10 mouse cellular contexts compared by ENCODE assay signal in genomic region chr4:152313211-152313632, GRCm38 (mm10). TPM values are rescaled to one million over a fixed set of nuclear protein-coding genes. Genes with fewer than 3 reads are reported as not detected.
DNase-seq lines count a peak whose midpoint lies in the region; ATAC-seq and TF ChIP-seq lines count a peak whose summit lies in the region.
"Had no signal": no experiment of that assay in that cellular context is flagged by ENCODE, and none has a peak within 500 bp of the region (broad histone marks: within the 10 kb centered on the region; RNA-seq: fewer than 3 reads in every experiment).

No protein-coding gene starts in this region.

- H3K4me2 ChIP-seq in heart, embryonic 12.5 days: peak overlapping the region; percentile 68
- peak overlapping the region; percentile 62 for H3K4me2 ChIP-seq in limb, embryonic 12.5 days
- peak overlapping the region; percentile 59 for H3K4me2 ChIP-seq in neural tube, embryonic 13.5 days

- intact Hi-C loops in heart, postnatal 14 days (cut with DNase I): no loop called here

- in situ Hi-C loops in ES-E14 (cut with MboI; ENCODE audit: low sequenced_read_pairs in 2 of 2, unreplicated experiment in 2 of 2): no loop called here

- TF ChIP-seq POLR2A in embryonic fibroblast, embryonic 13.5 days (IDR thresholded peaks at IDR 0.05; ENCODE audit: low read depth, low read length): 0 out of 2 replicates have a peak, but pooled peaks have one; percentile 34

- DNase-seq in heart, postnatal 14 days: no peak
- DNase-seq in ES-E14 (ENCODE audit: low read depth, low spot score): no peak
- DNase-seq in spleen, adult 12 weeks (ENCODE audit: low spot score): no peak
- DNase-seq in natural killer cell, adult 2 months (ENCODE audit: low spot score in 2 of 2): no peak

- H3K9ac ChIP-seq in heart, embryonic 12.5 days: peak overlapping the region; percentile 58
- peak overlapping the region; percentile 50 for H3K9ac ChIP-seq in ES-E14 (ENCODE audit: insufficient read depth, low read depth, low read length, poor library complexity, severe bottlenecking)
- H3K9ac ChIP-seq in limb, embryonic 12.5 days (replicated peaks): peak overlapping the region; percentile 42
- peak overlapping the region; percentile 67 for H3K9ac ChIP-seq in neural tube, embryonic 13.5 days

- H3K27ac ChIP-seq in heart, embryonic 12.5 days (ENCODE audit: poor library complexity, severe bottlenecking): no peak overlapping the region
- no peak overlapping the region for H3K27ac ChIP-seq in ES-E14 (ENCODE audit: insufficient read depth, low read depth, low read length, poor library complexity, severe bottlenecking)
- no peak overlapping the region for H3K27ac ChIP-seq in embryonic fibroblast, embryonic 13.5 days (ENCODE audit: insufficient read depth, low read length)
- no peak overlapping the region for H3K27ac ChIP-seq in limb, embryonic 12.5 days
- H3K27ac ChIP-seq in neural tube, embryonic 13.5 days (replicated peaks): no peak overlapping the region

- WGBS in heart, embryonic 12.5 days: 2% methylated on average over 29 of the region's 29 CpGs
- WGBS in limb, embryonic 12.5 days: under 1% methylated on average over 29 of the region's 29 CpGs
- WGBS in neural tube, embryonic 13.5 days: under 1% methylated on average over 29 of the region's 29 CpGs

- no peaks in the 10 kb centered on the region for H3K9me3 ChIP-seq in heart, embryonic 12.5 days (replicated peaks)
- no peaks in the 10 kb centered on the region for H3K9me3 ChIP-seq in ES-E14 (ENCODE audit: control insufficient read depth, insufficient read depth, low read depth, low read length)
- H3K9me3 ChIP-seq in limb, embryonic 12.5 days: no peaks in the 10 kb centered on the region
- no peaks in the 10 kb centered on the region for H3K9me3 ChIP-seq in neural tube, embryonic 13.5 days

- no peak for TF ChIP-seq CTCF in embryonic fibroblast, embryonic 13.5 days (IDR thresholded peaks at IDR 0.05; ENCODE audit: borderline replicate concordance, insufficient read depth, low read length)

- H3K4me3 ChIP-seq in heart, embryonic 12.5 days: peak overlapping the region; percentile 38
- H3K4me3 ChIP-seq in ES-E14 (ENCODE audit: insufficient read depth in 1 of 2, low read depth in 1 of 2, low read length in 2 of 2, poor library complexity in 1 of 2, severe bottlenecking in 1 of 2): peak overlapping the region; percentile 49 to 60
- H3K4me3 ChIP-seq in embryonic fibroblast, embryonic 13.5 days (ENCODE audit: insufficient read depth, low read length): peak overlapping the region; percentile 37
- peak overlapping the region; percentile 39 for H3K4me3 ChIP-seq in limb, embryonic 12.5 days (replicated peaks)
- H3K4me3 ChIP-seq in neural tube, embryonic 13.5 days: peak overlapping the region; percentile 34

- H3K27me3 ChIP-seq in heart, embryonic 12.5 days (replicated peaks): peaks cover 75% of the 10 kb centered on the region
- peaks cover 95% of the 10 kb centered on the region for H3K27me3 ChIP-seq in limb, embryonic 12.5 days
- peaks cover 87% of the 10 kb centered on the region for H3K27me3 ChIP-seq in neural tube, embryonic 13.5 days

- ATAC-seq in heart, embryonic 12.5 days (ENCODE audit: insufficient number of reproducible peaks, low FRiP score): 0 out of 2 replicates have a peak, but pooled peaks have one; percentile 34
- peak; percentile 63; the same call in 1 of the 2 replicates for ATAC-seq in limb, embryonic 12.5 days (ENCODE audit: insufficient number of reproducible peaks, insufficient read depth, low FRiP score, low TSS enrichment, low read depth)
- peak; percentile 54 for ATAC-seq in neural tube, embryonic 13.5 days (ENCODE audit: low read depth)

- peaks cover 51% of the 10 kb centered on the region for H3K4me1 ChIP-seq in heart, embryonic 12.5 days (replicated peaks)
- peaks cover 2 to 23% of the 10 kb centered on the region in 2 experiments; a peak in 3 of 4 replicates for H3K4me1 ChIP-seq in ES-E14 (ENCODE audit: control insufficient read depth in 2 of 2, insufficient read depth in 2 of 2, low read length in 2 of 2, poor library complexity in 1 of 2)
- H3K4me1 ChIP-seq in embryonic fibroblast, embryonic 13.5 days (ENCODE audit: control insufficient read depth, insufficient read depth, low read length): no peaks in the 10 kb centered on the region
- H3K4me1 ChIP-seq in limb, embryonic 12.5 days (replicated peaks): peaks cover 33% of the 10 kb centered on the region
- peaks cover 32% of the 10 kb centered on the region for H3K4me1 ChIP-seq in neural tube, embryonic 13.5 days (replicated peaks)

- H3K36me3 ChIP-seq in heart, embryonic 12.5 days: peaks cover 19% of the 10 kb centered on the region
- H3K36me3 ChIP-seq in ES-E14 (ENCODE audit: control insufficient read depth, insufficient read depth, low read length, poor library complexity, severe bottlenecking): peaks cover 4% of the 10 kb centered on the region; the same call in 1 of the 2 replicates
- H3K36me3 ChIP-seq in limb, embryonic 12.5 days: peaks cover 9% of the 10 kb centered on the region; the same call in 1 of the 2 replicates
- peaks cover 7% of the 10 kb centered on the region; the same call in 1 of the 2 replicates for H3K36me3 ChIP-seq in neural tube, embryonic 13.5 days

TF ChIP-seq in ES-E14, 5 proteins besides CTCF, POLR2A, EP300 and RAD21:
- TF ChIP-seq ZC3H11A (IDR thresholded peaks at IDR 0.05; ENCODE audit: borderline replicate concordance, low read depth, low read length): no peak
- no peak for TF ChIP-seq ZNF384 (IDR thresholded peaks at IDR 0.05; ENCODE audit: low read depth, low read length)
- TF ChIP-seq HCFC1 (IDR thresholded peaks at IDR 0.05; ENCODE audit: borderline replicate concordance, insufficient read depth, low read length): no peak
- no peak for TF ChIP-seq CHD2 (IDR thresholded peaks at IDR 0.05; ENCODE audit: low read depth, low read length)
- TF ChIP-seq MAFK (IDR thresholded peaks at IDR 0.05; ENCODE audit: insufficient read depth, low read depth, low read length): no peak

RNA-seq across cellular contexts. Expression of gene Rnf207, which starts 5.6 kb away (rescaled TPM):
- polyA plus RNA-seq in heart, embryonic 12.5 days (2016; fragmentation: Nextera tagmentation; extraction: Ambion mirVana): 56.5 and 62.1 TPM in 2 replicates
- total RNA-seq in heart, postnatal 14 days (2021): 10 to 100 TPM; 84.5 to 95.8 TPM
- 4.6 and 9.0 TPM in 2 replicates for total RNA-seq in ES-E14 (2012; rRNA removed)
- polyA plus RNA-seq in embryonic fibroblast, embryonic 13.5 days (2011; ENCODE audit: insufficient read length, low read depth, missing spikeins): 0.81 and 1.5 TPM in 2 replicates
- 0.47 and 0.68 TPM in 2 replicates for polyA plus RNA-seq in limb, embryonic 12.5 days (2016; fragmentation: Nextera tagmentation; extraction: Ambion mirVana)
- 6.3 and 10.4 TPM in 2 replicates for polyA plus RNA-seq in neural tube, embryonic 13.5 days (2015; fragmentation: Nextera tagmentation; extraction: Ambion mirVana)
- total RNA-seq: liver, adult 2 months; MEL had no signal

RNA-seq across cellular contexts. Expression of gene Rpl22, which starts 12.3 kb away (rescaled TPM):
- polyA plus RNA-seq in heart, embryonic 12.5 days (2016; fragmentation: Nextera tagmentation; extraction: Ambion mirVana): 278 and 280 TPM in 2 replicates
- total RNA-seq in heart, postnatal 14 days (2021): 100 to 1,000 TPM; 223 to 252 TPM
- total RNA-seq in ES-E14 (2012; rRNA removed): 1,269 and 1,458 TPM in 2 replicates
- polyA plus RNA-seq in embryonic fibroblast, embryonic 13.5 days (2011; ENCODE audit: insufficient read length, low read depth, missing spikeins): 1,143 and 1,246 TPM in 2 replicates
- polyA plus RNA-seq in limb, embryonic 12.5 days (2016; fragmentation: Nextera tagmentation; extraction: Ambion mirVana): 405 and 448 TPM in 2 replicates
- polyA plus RNA-seq in neural tube, embryonic 13.5 days (2015; fragmentation: Nextera tagmentation; extraction: Ambion mirVana): 198 and 217 TPM in 2 replicates

RNA-seq across cellular contexts. Expression of gene Icmt, which starts 16.2 kb away (rescaled TPM):
- polyA plus RNA-seq in heart, embryonic 12.5 days (2016; fragmentation: Nextera tagmentation; extraction: Ambion mirVana): 24.0 and 25.4 TPM in 2 replicates
- total RNA-seq in heart, postnatal 14 days (2021): 10 to 100 TPM; 25.9 to 27.2 TPM
- total RNA-seq in ES-E14 (2012; rRNA removed): 47.7 and 61.4 TPM in 2 replicates
- polyA plus RNA-seq in embryonic fibroblast, embryonic 13.5 days (2011; ENCODE audit: insufficient read length, low read depth, missing spikeins): 34.2 and 42.7 TPM in 2 replicates
- 29.3 and 33.2 TPM in 2 replicates for polyA plus RNA-seq in limb, embryonic 12.5 days (2016; fragmentation: Nextera tagmentation; extraction: Ambion mirVana)
- polyA plus RNA-seq in neural tube, embryonic 13.5 days (2015; fragmentation: Nextera tagmentation; extraction: Ambion mirVana): 17.9 and 21.7 TPM in 2 replicates

RNA-seq across cellular contexts. Expression of gene Hes3, which starts 21.8 kb away (rescaled TPM):
- polyA plus RNA-seq in heart, embryonic 12.5 days (2016; fragmentation: Nextera tagmentation; extraction: Ambion mirVana): not detected in 2 replicates
- total RNA-seq in heart, postnatal 14 days (2021): not detected
- total RNA-seq in ES-E14 (2012; rRNA removed): 0.58 and 1.1 TPM in 2 replicates
- not detected in 2 replicates for polyA plus RNA-seq in embryonic fibroblast, embryonic 13.5 days (2011; ENCODE audit: insufficient read length, low read depth, missing spikeins)
- polyA plus RNA-seq in limb, embryonic 12.5 days (2016; fragmentation: Nextera tagmentation; extraction: Ambion mirVana): not detected in 2 replicates
- polyA plus RNA-seq in neural tube, embryonic 13.5 days (2015; fragmentation: Nextera tagmentation; extraction: Ambion mirVana): 0.24 and 0.26 TPM in 2 replicates
- total RNA-seq: liver, adult 2 months; MEL had no signal
- polyA plus RNA-seq: liver, adult 2 months had no signal

RNA-seq across cellular contexts. Expression of gene Chd5, which starts 25.2 kb away (rescaled TPM):
- 0.08 TPM in 1 of 2 replicates, not detected in the other for polyA plus RNA-seq in heart, embryonic 12.5 days (2016; fragmentation: Nextera tagmentation; extraction: Ambion mirVana)
- under 1 TPM; 0.10 to 0.60 TPM for total RNA-seq in heart, postnatal 14 days (2021)
- total RNA-seq in ES-E14 (2012; rRNA removed): 3.1 and 5.8 TPM in 2 replicates
- 0.56 and 0.78 TPM in 2 replicates for polyA plus RNA-seq in embryonic fibroblast, embryonic 13.5 days (2011; ENCODE audit: insufficient read length, low read depth, missing spikeins)
- polyA plus RNA-seq in limb, embryonic 12.5 days (2016; fragmentation: Nextera tagmentation; extraction: Ambion mirVana): 0.08 and 0.41 TPM in 2 replicates
- polyA plus RNA-seq in neural tube, embryonic 13.5 days (2015; fragmentation: Nextera tagmentation; extraction: Ambion mirVana): 26.0 and 30.8 TPM in 2 replicates
- polyA plus RNA-seq: liver, adult 2 months had no signal
